In the genomic region with DNA sequence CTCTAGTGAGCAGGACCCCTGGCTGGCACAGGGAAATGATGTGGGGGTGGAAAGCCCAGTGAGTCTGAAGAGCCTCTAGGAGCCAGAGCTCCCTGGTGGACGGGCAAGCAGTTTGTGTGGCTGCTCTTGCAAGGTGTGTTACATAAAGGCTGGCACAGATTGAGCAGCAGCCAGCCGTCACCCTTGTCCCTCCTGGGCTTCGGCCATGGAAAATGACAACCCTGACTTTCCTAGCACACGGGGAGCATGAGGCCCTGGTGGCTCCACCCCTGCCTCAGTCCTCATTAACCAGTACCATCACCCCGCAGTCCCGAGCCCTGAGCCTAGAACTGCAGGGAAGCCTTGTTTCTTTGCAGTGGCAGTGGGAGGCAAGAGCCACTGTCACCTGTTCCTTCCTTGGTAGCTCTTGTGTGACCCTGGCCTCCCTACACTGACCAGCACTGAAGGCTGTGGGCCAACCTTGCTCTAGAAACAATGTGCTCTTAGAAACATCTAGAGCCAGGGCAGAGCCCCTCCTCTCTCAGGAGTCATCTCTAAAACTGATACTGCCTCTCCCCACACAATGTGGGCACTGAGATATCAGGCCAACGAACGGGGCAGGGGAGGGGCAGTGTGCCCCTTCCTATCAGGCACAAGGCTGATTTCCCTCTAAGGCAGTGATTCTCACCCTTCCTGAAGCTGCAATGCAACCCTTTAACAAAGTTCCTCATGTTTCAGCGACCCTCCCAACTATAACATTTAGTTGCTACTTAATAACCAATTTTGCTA, we compare ENCODE assay signal across 22 mouse cellular contexts. TPM values are rescaled to one million over a fixed set of nuclear protein-coding genes. Genes with fewer than 3 reads are reported as not detected.
DNase-seq lines count a peak whose midpoint lies in the region; ATAC-seq lines count a peak whose summit lies in the region.
"Had no signal": no experiment of that assay in that cellular context is flagged by ENCODE, and none has a peak within 500 bp of the region (broad histone marks: within the 10 kb centered on the region; RNA-seq: fewer than 3 reads in every experiment).

No protein-coding gene starts in this region.

- H3K27ac ChIP-seq in midbrain, embryonic 13.5 days: no peak overlapping the region
- no peak overlapping the region for H3K27ac ChIP-seq in midbrain, embryonic 10.5 days (replicated peaks)
- H3K27ac ChIP-seq in liver, embryonic 11.5 days (ENCODE audit: low read depth, low read length): no peak overlapping the region
- H3K27ac ChIP-seq: forebrain, embryonic 15.5 days; heart, embryonic 13.5 days; intestine, embryonic 15.5 days; liver, embryonic 15.5 days; macrophage; neural tube, embryonic 15.5 days; stomach, postnatal 0 days had no signal

- 0 out of 2 replicates have a peak overlapping the region, but pooled peaks have one; percentile 28 for H3K9ac ChIP-seq in midbrain, embryonic 13.5 days (replicated peaks)
- no peak overlapping the region for H3K9ac ChIP-seq in liver, embryonic 11.5 days (ENCODE audit: low read depth, low read length)
- H3K9ac ChIP-seq: forebrain, embryonic 15.5 days; liver, embryonic 15.5 days; neural tube, embryonic 15.5 days had no signal

- ATAC-seq in cerebellum, adult (ENCODE audit: insufficient number of reproducible peaks, low FRiP score, low TSS enrichment): no peak
- ATAC-seq in midbrain, embryonic 13.5 days: no peak
- ATAC-seq in liver, embryonic 11.5 days (replicated peaks; ENCODE audit: low FRiP score): 0 out of 2 replicates have a peak, but pooled peaks have one; percentile 24
- no peak for ATAC-seq in activated CD4-positive, CD25-positive, alpha-beta regulatory T cell, adult 4 months

- WGBS in midbrain, embryonic 13.5 days: 74% methylated on average over 9 of the region's 9 CpGs
- 70% methylated on average over 9 of the region's 9 CpGs for WGBS in midbrain, embryonic 10.5 days
- WGBS in liver, embryonic 11.5 days: 52% methylated on average over 9 of the region's 9 CpGs

- no peaks in the 10 kb centered on the region for H3K36me3 ChIP-seq in midbrain, embryonic 13.5 days
- H3K36me3 ChIP-seq in midbrain, embryonic 10.5 days: no peaks in the 10 kb centered on the region
- no peaks in the 10 kb centered on the region for H3K36me3 ChIP-seq in liver, embryonic 11.5 days (ENCODE audit: control insufficient read depth, insufficient read depth, low read length)
- H3K36me3 ChIP-seq: forebrain, embryonic 15.5 days; G1E; heart, embryonic 13.5 days; intestine, embryonic 15.5 days; liver, embryonic 15.5 days; neural tube, embryonic 15.5 days had no signal

- H3K9me3 ChIP-seq in midbrain, embryonic 13.5 days: no peaks in the 10 kb centered on the region
- no peaks in the 10 kb centered on the region for H3K9me3 ChIP-seq in midbrain, embryonic 10.5 days (replicated peaks)
- no peaks in the 10 kb centered on the region for H3K9me3 ChIP-seq in liver, embryonic 11.5 days (ENCODE audit: control insufficient read depth, low read length)
- H3K9me3 ChIP-seq: forebrain, embryonic 15.5 days; G1E; heart, embryonic 13.5 days; intestine, embryonic 15.5 days; liver, embryonic 15.5 days; neural tube, embryonic 15.5 days had no signal

- DNase-seq in cerebellum, adult 9-11 months: peak; percentile 60
- no peak for DNase-seq in midbrain, embryonic 10.5 days (ENCODE audit: low spot score)
- DNase-seq in liver, embryonic 11.5 days (ENCODE audit: low spot score): no peak
- no peak for DNase-seq in natural killer cell, adult 2 months (ENCODE audit: low spot score in 2 of 2)
- DNase-seq in retina, embryonic 14.5 days (ENCODE audit: low spot score): no peak
- DNase-seq: gastrocnemius, postnatal 25 days; kidney, postnatal 25 days; spleen, adult 18-20 months had no signal

- no peak overlapping the region for H3K4me2 ChIP-seq in midbrain, embryonic 13.5 days (replicated peaks)
- H3K4me2 ChIP-seq in liver, embryonic 11.5 days: no peak overlapping the region; the same call in 1 of the 2 replicates

- H3K4me1 ChIP-seq in midbrain, embryonic 13.5 days (replicated peaks): peaks cover 12% of the 10 kb centered on the region
- H3K4me1 ChIP-seq in midbrain, embryonic 10.5 days: peaks cover 15% of the 10 kb centered on the region
- H3K4me1 ChIP-seq in liver, embryonic 11.5 days (replicated peaks; ENCODE audit: control insufficient read depth, insufficient read depth, low read length): no peaks in the 10 kb centered on the region; the same call in 1 of the 2 replicates

- H3K27me3 ChIP-seq in midbrain, embryonic 13.5 days: peaks cover 36% of the 10 kb centered on the region
- peaks cover 64% of the 10 kb centered on the region for H3K27me3 ChIP-seq in midbrain, embryonic 10.5 days (ENCODE audit: low read depth, poor library complexity, severe bottlenecking)
- peaks cover 24% of the 10 kb centered on the region for H3K27me3 ChIP-seq in liver, embryonic 11.5 days (replicated peaks; ENCODE audit: control insufficient read depth, insufficient read depth, low read length)

- no peak overlapping the region for H3K4me3 ChIP-seq in midbrain, embryonic 13.5 days (replicated peaks)
- no peak overlapping the region for H3K4me3 ChIP-seq in midbrain, embryonic 10.5 days
- no peak overlapping the region for H3K4me3 ChIP-seq in liver, embryonic 11.5 days (ENCODE audit: low read depth, low read length)
- H3K4me3 ChIP-seq: liver, embryonic 15.5 days; neural tube, embryonic 15.5 days had no signal

RNA-seq across cellular contexts. Expression of a gene that starts 1.2 kb away (rescaled TPM):
- polyA plus RNA-seq in midbrain, embryonic 13.5 days (2015; fragmentation: Nextera tagmentation; extraction: Ambion mirVana): 27.0 and 27.3 TPM in 2 replicates
- polyA plus RNA-seq in midbrain, embryonic 10.5 days (2016; fragmentation: Nextera tagmentation; extraction: Ambion mirVana): 11.1 and 16.3 TPM in 2 replicates
- 8.3 and 8.9 TPM in 2 replicates for polyA plus RNA-seq in liver, embryonic 11.5 days (2014; fragmentation: Nextera tagmentation; extraction: Ambion mirVana)
- polyA plus RNA-seq in activated CD4-positive, CD25-positive, alpha-beta regulatory T cell, adult 4 months (2017; shearing (Covaris generic)): 10 to 100 TPM; 18.3 to 29.2 TPM
- polyA plus RNA-seq: G1E had no signal

RNA-seq across cellular contexts. Expression of a gene that starts 11.3 kb away (rescaled TPM):
- not detected in 2 replicates for polyA plus RNA-seq in midbrain, embryonic 13.5 days (2015; fragmentation: Nextera tagmentation; extraction: Ambion mirVana)
- not detected in 2 replicates for polyA plus RNA-seq in midbrain, embryonic 10.5 days (2016; fragmentation: Nextera tagmentation; extraction: Ambion mirVana)
- polyA plus RNA-seq in liver, embryonic 11.5 days (2014; fragmentation: Nextera tagmentation; extraction: Ambion mirVana): not detected in 2 replicates
- not detected for polyA plus RNA-seq in activated CD4-positive, CD25-positive, alpha-beta regulatory T cell, adult 4 months (2017; shearing (Covaris generic))
- polyA plus RNA-seq: embryonic facial prominence, embryonic 14.5 days; forebrain, embryonic 15.5 days; G1E; heart, embryonic 13.5 days; hindbrain, embryonic 11.5 days; intestine, embryonic 15.5 days; liver, embryonic 15.5 days; macrophage; midbrain, postnatal 0 days; neural tube, embryonic 15.5 days; stomach, postnatal 0 days had no signal

RNA-seq across cellular contexts. Expression of a gene that starts 28.8 kb away (rescaled TPM):
- 3.8 and 4.7 TPM in 2 replicates for polyA plus RNA-seq in midbrain, embryonic 13.5 days (2015; fragmentation: Nextera tagmentation; extraction: Ambion mirVana)
- polyA plus RNA-seq in midbrain, embryonic 10.5 days (2016; fragmentation: Nextera tagmentation; extraction: Ambion mirVana): 1.8 and 3.3 TPM in 2 replicates
- 0.59 and 0.86 TPM in 2 replicates for polyA plus RNA-seq in liver, embryonic 11.5 days (2014; fragmentation: Nextera tagmentation; extraction: Ambion mirVana)
- 1 to 10 TPM; 4.8 to 4.9 TPM for polyA plus RNA-seq in activated CD4-positive, CD25-positive, alpha-beta regulatory T cell, adult 4 months (2017; shearing (Covaris generic))
- polyA plus RNA-seq: G1E had no signal
